Mouse (Mus musculus): ENCODE results near the gene Nxph3. TPM values are rescaled to one million over a fixed set of nuclear protein-coding genes. Genes with fewer than 3 reads are reported as not detected.
"Not testable (repeated sequence)": the region's sequence is repeated elsewhere in the genome, so short reads cannot be mapped to it uniquely, and the experiment has no call there.

Nxph3 gene
- polyA plus RNA-seq, 1 experiment from 2014 or later: 0.51 TPM

DNA sequence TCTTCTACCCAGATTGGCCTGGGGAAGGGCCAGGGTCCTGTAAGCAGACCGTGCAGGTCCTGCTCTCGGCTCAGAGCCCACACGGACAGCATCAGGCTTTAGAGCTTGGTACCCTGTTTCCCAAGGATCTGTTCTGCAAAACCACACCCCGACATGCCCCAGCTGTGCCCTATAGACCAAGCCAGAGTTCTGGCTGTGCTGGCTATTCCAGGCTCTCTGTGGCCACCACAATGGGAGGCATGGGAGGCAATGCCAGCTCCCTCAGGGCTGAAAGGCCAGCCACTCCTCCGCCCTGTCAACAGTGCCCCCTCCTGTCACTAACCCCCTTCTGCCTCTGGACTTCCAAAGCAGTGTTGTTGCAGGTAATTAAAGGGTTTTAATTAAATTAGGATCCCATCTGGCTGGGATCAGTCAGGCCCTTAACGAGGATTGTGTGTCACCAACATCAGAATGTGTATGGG is 10.1 kb downstream of the Nxph3 start:
- no peak for ATAC-seq (ENCODE audit: low FRiP score, low TSS enrichment)
- Histone ChIP-seq H3K9ac (ENCODE audit: low read depth, low read length) (no peak overlapping the region), H3K4me3 (ENCODE audit: low read length) (no peak overlapping the region), H3K27me3 (ENCODE audit: control insufficient read depth, insufficient read depth, low read length) (peaks cover 3% of the 10 kb centered on the region; the same call in 1 of the 2 replicates), H3K27ac (ENCODE audit: low read depth, low read length) (no peak overlapping the region), H3K36me3 (ENCODE audit: control insufficient read depth, insufficient read depth, low read length) (no peaks in the 10 kb centered on the region), H3K4me2 (replicated peaks; ENCODE audit: low read depth, low read length) (no peak overlapping the region), H3K9me3 (ENCODE audit: control insufficient read depth, low read length) (no peaks in the 10 kb centered on the region), H3K4me1 (ENCODE audit: control insufficient read depth, insufficient read depth, low read length) (peaks cover 18% of the 10 kb centered on the region; the same call in 1 of the 2 replicates)
- 61% methylated on average over 6 of the region's 6 CpGs for WGBS

DNA sequence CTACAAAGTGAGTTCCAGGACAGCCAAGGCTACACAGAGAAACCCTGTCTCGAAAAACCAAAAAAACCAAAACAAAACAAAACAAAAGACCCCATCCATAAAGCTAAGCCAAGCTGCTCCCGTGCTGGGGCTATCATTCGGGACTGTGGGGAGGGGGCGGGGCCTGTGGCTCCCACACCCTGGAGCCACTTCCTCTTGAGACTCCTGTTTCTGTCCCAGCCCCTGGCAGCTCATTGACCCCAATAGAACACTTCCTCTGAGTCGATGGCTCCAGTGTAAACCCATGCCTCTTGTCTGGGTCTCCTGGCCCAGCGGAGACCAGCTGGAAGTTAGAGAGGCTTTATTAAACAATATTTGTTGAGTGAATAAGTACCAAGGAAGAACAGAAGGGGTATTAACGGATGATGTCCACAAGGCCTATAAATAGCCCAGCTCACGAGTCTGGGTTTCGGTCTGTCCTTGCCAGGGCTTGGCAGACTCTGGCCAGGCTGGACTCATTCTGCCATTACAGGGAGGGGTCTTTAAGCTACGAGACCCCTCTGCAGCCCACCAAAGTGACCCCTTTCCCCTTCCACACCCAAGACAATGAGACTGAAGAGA is 10.7 kb downstream of the Nxph3 start:
- Histone ChIP-seq H3K9me3 (ENCODE audit: control insufficient read depth, low read length) (no peaks in the 10 kb centered on the region), H3K27me3 (ENCODE audit: control insufficient read depth, insufficient read depth, low read length) (peaks cover 3% of the 10 kb centered on the region; the same call in 1 of the 2 replicates), H3K36me3 (ENCODE audit: control insufficient read depth, insufficient read depth, low read length) (no peaks in the 10 kb centered on the region), H3K9ac (ENCODE audit: low read depth, low read length) (no peak overlapping the region), H3K27ac (ENCODE audit: low read depth, low read length) (no peak overlapping the region), H3K4me1 (ENCODE audit: control insufficient read depth, insufficient read depth, low read length) (peaks cover 17% of the 10 kb centered on the region; the same call in 1 of the 2 replicates), H3K4me2 (replicated peaks; ENCODE audit: low read depth, low read length) (no peak overlapping the region), H3K4me3 (ENCODE audit: low read length) (no peak overlapping the region)
- WGBS: 55% methylated on average over 10 of the region's 10 CpGs
- no peak for ATAC-seq (ENCODE audit: low FRiP score, low TSS enrichment)

GRCm38 (mm10) chr11:95501826-95502225 is 12.5 kb downstream of the Nxph3 start:
- not testable (repeated sequence) for ATAC-seq (ENCODE audit: low FRiP score, low TSS enrichment)
- WGBS: 85% methylated on average over 8 of the region's 8 CpGs

DNA sequence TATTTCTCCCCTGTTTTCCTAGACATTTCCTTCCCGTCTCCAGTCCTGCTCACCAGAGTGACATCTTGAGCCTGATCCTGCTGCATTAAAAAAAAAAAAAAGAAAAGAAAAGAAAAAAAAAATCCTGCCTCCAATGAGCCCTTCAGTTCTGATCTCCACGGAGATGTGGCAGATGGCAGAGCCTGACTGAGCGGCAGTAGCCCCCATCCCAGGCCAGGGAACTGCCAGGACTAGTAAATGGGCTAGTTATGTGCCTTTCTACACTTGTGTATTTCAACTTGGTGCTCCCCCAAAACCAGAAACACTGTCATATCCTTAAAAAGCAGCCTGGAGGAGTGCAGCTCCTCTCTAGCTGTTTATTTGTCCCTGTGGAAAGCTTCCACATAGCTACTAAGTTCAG is 13.5 kb downstream of the Nxph3 start:
- Histone ChIP-seq H3K27ac (ENCODE audit: low read depth, low read length) (no peak overlapping the region), H3K27me3 (ENCODE audit: control insufficient read depth, insufficient read depth, low read length) (no peaks in the 10 kb centered on the region), H3K9me3 (ENCODE audit: control insufficient read depth, low read length) (no peaks in the 10 kb centered on the region), H3K4me1 (ENCODE audit: control insufficient read depth, insufficient read depth, low read length) (0 out of 2 replicates have a peak, but pooled peaks cover 3% of the 10 kb centered on the region), H3K36me3 (ENCODE audit: control insufficient read depth, insufficient read depth, low read length) (no peaks in the 10 kb centered on the region), H3K9ac (ENCODE audit: low read depth, low read length) (no peak overlapping the region), H3K4me3 (ENCODE audit: low read length) (no peak overlapping the region), H3K4me2 (replicated peaks; ENCODE audit: low read depth, low read length) (no peak overlapping the region)
- no peak for ATAC-seq (ENCODE audit: low FRiP score, low TSS enrichment)
- WGBS: 43% methylated on average over 3 of the region's 3 CpGs

More at GRCm38 (mm10) chr11:95501826-95502225, 12.5 kb downstream of the Nxph3 start:
- not testable (repeated sequence) for H3K36me3 ChIP-seq (ENCODE audit: control insufficient read depth, insufficient read depth, low read length); H3K27me3 ChIP-seq (ENCODE audit: control insufficient read depth, insufficient read depth, low read length); H3K27ac ChIP-seq (ENCODE audit: low read depth, low read length); H3K4me3 ChIP-seq (ENCODE audit: low read length); H3K4me1 ChIP-seq (ENCODE audit: control insufficient read depth, insufficient read depth, low read length); H3K9me3 ChIP-seq (ENCODE audit: control insufficient read depth, low read length); H3K4me2 ChIP-seq (replicated peaks; ENCODE audit: low read depth, low read length); H3K9ac ChIP-seq (ENCODE audit: low read depth, low read length)

DNA sequence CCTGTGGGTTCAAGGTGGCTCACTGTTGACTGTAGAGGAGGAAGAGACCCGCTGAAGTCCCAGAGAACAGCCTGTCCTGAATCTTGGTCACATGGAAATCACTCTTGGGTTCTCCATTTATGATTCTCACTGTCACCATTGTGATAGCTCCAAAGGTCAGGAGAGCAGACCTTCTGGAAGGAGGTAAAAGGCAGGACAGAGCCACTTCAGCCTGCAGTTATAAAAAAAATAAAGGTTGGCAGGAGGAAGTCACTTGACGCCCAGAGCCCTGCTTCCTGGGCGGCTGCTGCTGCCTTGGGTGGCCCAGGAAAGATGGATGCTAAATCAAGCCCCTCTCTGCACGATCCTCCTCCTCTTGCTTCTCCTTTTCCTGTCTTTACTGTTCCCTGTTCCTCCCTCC is 14.0 kb downstream of the Nxph3 start:
- Histone ChIP-seq H3K4me2 (replicated peaks; ENCODE audit: low read depth, low read length) (no peak overlapping the region), H3K27ac (ENCODE audit: low read depth, low read length) (no peak overlapping the region), H3K4me1 (ENCODE audit: control insufficient read depth, insufficient read depth, low read length) (0 out of 2 replicates have a peak, but pooled peaks cover 3% of the 10 kb centered on the region), H3K9me3 (ENCODE audit: control insufficient read depth, low read length) (no peaks in the 10 kb centered on the region), H3K9ac (ENCODE audit: low read depth, low read length) (no peak overlapping the region), H3K27me3 (ENCODE audit: control insufficient read depth, insufficient read depth, low read length) (no peaks in the 10 kb centered on the region), H3K36me3 (ENCODE audit: control insufficient read depth, insufficient read depth, low read length) (no peaks in the 10 kb centered on the region), H3K4me3 (ENCODE audit: low read length) (no peak overlapping the region)
- 34% methylated on average over 4 of the region's 4 CpGs for WGBS
- no peak for ATAC-seq (ENCODE audit: low FRiP score, low TSS enrichment)

- Histone ChIP-seq H3K4me1 (ENCODE audit: control insufficient read depth, insufficient read depth, low read length) (0 out of 2 replicates have a peak, but pooled peaks cover 3% of the 10 kb centered on the region), H3K36me3 (ENCODE audit: control insufficient read depth, insufficient read depth, low read length) (peaks cover 16% of the 10 kb centered on the region; the same call in 1 of the 2 replicates), H3K4me2 (replicated peaks; ENCODE audit: low read depth, low read length) (no peak overlapping the region), H3K9ac (ENCODE audit: low read depth, low read length) (no peak overlapping the region), H3K9me3 (ENCODE audit: control insufficient read depth, low read length) (no peaks in the 10 kb centered on the region), H3K4me3 (ENCODE audit: low read length) (no peak overlapping the region), H3K27me3 (ENCODE audit: control insufficient read depth, insufficient read depth, low read length) (no peaks in the 10 kb centered on the region), H3K27ac (ENCODE audit: low read depth, low read length) (no peak overlapping the region)
- 87% methylated on average over 5 of the region's 5 CpGs for WGBS
- ATAC-seq (ENCODE audit: low FRiP score, low TSS enrichment): no peak
Measured at GRCm38 (mm10) chr11:95497921-95498320, 16.4 kb downstream of the Nxph3 start.

DNA sequence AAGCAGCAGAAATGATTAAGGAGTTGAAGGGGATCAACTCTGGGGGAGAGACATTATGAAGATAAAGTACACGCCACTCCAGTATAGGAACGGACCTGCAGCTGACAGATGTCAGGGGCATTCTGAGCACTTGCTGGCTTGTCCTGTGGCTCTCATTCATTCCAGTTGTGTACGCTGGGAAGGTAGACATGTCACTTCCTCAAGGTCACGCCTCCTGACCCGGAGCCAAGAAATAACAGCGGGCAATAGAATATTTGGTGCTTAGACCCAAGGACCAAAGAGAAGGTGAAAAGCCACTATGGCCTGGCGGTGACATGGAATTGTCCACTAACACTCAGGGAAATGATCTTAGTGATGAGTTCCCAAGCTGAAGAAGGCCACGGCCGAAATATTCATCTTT is 18.5 kb downstream of the Nxph3 start:
- Histone ChIP-seq H3K4me2 (replicated peaks; ENCODE audit: low read depth, low read length) (no peak overlapping the region), H3K36me3 (ENCODE audit: control insufficient read depth, insufficient read depth, low read length) (peaks cover 28% of the 10 kb centered on the region), H3K27ac (ENCODE audit: low read depth, low read length) (no peak overlapping the region), H3K9ac (ENCODE audit: low read depth, low read length) (no peak overlapping the region), H3K27me3 (ENCODE audit: control insufficient read depth, insufficient read depth, low read length) (no peaks in the 10 kb centered on the region), H3K4me3 (ENCODE audit: low read length) (no peak overlapping the region), H3K9me3 (ENCODE audit: control insufficient read depth, low read length) (no peaks in the 10 kb centered on the region), H3K4me1 (ENCODE audit: control insufficient read depth, insufficient read depth, low read length) (0 out of 2 replicates have a peak, but pooled peaks cover 3% of the 10 kb centered on the region)
- ATAC-seq (ENCODE audit: low FRiP score, low TSS enrichment): no peak
- WGBS: 74% methylated on average over 9 of the region's 9 CpGs

DNA sequence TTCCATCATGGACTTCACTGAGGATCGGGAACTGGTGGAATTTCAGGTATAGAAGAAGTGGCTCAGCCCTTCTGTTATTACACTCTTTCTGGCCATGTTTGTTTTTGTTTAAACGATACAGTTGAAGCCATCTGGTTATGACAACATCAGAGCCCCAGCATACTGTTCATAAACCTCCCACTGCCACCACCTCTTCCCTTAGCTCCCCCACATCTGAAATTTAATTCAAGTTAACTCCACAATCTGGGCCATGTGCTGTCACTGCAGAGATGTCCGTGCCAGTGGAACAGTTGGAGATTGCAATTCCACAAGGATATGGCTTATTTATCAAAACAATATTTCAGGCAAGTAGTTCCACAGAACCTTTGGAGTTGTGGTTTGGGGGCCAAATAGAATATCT is 20.0 kb downstream of the Nxph3 start:
- Histone ChIP-seq H3K9me3 (ENCODE audit: control insufficient read depth, low read length) (no peaks in the 10 kb centered on the region), H3K27ac (ENCODE audit: low read depth, low read length) (no peak overlapping the region), H3K4me3 (ENCODE audit: low read length) (no peak overlapping the region), H3K27me3 (ENCODE audit: control insufficient read depth, insufficient read depth, low read length) (no peaks in the 10 kb centered on the region), H3K4me1 (ENCODE audit: control insufficient read depth, insufficient read depth, low read length) (no peaks in the 10 kb centered on the region), H3K9ac (ENCODE audit: low read depth, low read length) (no peak overlapping the region), H3K4me2 (replicated peaks; ENCODE audit: low read depth, low read length) (no peak overlapping the region), H3K36me3 (ENCODE audit: control insufficient read depth, insufficient read depth, low read length) (peaks cover 37% of the 10 kb centered on the region)
- 62% methylated on average over 3 of the region's 3 CpGs for WGBS
- ATAC-seq (ENCODE audit: low FRiP score, low TSS enrichment): no peak

DNA sequence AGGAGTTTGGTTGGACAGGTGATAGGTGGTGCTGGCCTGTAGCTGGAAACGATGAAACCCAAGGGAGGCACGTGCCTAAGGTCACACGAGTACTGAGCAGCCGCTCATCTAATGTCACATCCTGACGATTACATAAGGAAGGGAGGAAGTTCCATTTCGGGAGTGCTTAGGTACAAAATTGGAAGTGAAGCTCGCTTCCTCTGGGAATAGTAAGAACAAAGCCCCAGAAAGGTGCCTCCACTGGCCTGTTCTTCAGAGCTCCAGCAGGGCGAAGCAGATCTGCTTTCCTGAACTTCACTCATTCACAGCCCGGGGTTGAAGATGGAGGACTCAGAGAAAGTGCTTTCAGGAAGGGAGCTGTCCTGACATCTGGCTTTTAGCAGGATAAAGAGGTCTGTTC is 20.4 kb downstream of the Nxph3 start:
- H3K27me3 ChIP-seq (ENCODE audit: control insufficient read depth, insufficient read depth, low read length): no peaks in the 10 kb centered on the region
- H3K27ac ChIP-seq (ENCODE audit: low read depth, low read length): no peak overlapping the region
- no peak overlapping the region for H3K4me2 ChIP-seq (replicated peaks; ENCODE audit: low read depth, low read length)
- H3K36me3 ChIP-seq (ENCODE audit: control insufficient read depth, insufficient read depth, low read length): peaks cover 42% of the 10 kb centered on the region
- WGBS: 74% methylated on average over 9 of the region's 9 CpGs
- no peak overlapping the region for H3K4me3 ChIP-seq (ENCODE audit: low read length)
- H3K4me1 ChIP-seq (ENCODE audit: control insufficient read depth, insufficient read depth, low read length): no peaks in the 10 kb centered on the region
- no peak for ATAC-seq (ENCODE audit: low FRiP score, low TSS enrichment)
- H3K9me3 ChIP-seq (ENCODE audit: control insufficient read depth, low read length): no peaks in the 10 kb centered on the region
- H3K9ac ChIP-seq (ENCODE audit: low read depth, low read length): no peak overlapping the region

All from kidney, embryonic 14.5 days (tissue).